Mouse (Mus musculus): ENCODE results near the gene Mapk1ip1.

Mapk1ip1 gene

DNA sequence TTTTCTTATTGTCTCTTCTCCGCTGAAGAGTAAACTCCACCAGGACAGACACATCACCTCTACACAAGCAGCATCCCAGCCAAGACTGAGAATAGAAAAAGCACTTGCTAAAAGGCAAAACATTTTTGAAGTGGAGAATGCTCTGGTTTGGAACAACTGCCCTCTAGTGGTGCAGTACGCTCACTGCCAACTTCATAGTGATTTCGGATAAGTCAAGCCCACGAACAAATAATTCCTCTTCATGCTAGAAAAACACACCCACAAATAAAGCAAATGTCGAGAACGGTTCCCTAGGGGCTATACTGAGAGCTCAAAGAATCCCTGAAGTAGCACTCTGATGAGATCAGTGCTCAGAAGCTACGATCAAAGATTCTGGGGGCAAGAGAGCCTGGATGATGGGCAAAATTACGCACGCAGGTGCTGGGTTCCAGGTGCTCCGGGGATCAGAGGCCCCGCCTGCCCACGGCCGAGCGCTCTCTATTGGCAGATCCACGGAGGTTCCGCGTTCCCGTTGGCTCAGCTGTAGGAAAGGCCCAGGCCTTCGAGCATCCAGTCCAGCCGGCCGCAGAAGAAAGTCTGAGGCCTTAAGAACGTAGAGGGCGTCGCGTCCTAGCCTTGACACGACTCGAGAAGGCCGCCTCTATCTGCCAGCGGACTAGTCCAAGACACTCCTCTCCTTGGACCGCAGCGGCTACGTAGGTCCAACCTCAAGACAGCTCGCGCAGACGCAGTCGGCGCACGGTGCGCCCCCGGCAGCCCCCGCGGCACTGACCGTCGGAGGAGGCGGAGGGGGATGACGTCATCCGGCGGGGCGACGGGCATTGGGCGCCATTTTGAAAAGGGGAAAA lies at the start of gene Mapk1ip1, which contains the start of gene Ppp2r2d:
TSS of gene Mapk1ip1 (minus strand) at position 730 of the 848 bp plus-strand sequence.
TSS of gene Ppp2r2d (plus strand) at position 536 of the 848 bp plus-strand sequence.
- DNase-seq (ENCODE audit: low read depth, low spot score), result peak; percentile 98

DNA sequence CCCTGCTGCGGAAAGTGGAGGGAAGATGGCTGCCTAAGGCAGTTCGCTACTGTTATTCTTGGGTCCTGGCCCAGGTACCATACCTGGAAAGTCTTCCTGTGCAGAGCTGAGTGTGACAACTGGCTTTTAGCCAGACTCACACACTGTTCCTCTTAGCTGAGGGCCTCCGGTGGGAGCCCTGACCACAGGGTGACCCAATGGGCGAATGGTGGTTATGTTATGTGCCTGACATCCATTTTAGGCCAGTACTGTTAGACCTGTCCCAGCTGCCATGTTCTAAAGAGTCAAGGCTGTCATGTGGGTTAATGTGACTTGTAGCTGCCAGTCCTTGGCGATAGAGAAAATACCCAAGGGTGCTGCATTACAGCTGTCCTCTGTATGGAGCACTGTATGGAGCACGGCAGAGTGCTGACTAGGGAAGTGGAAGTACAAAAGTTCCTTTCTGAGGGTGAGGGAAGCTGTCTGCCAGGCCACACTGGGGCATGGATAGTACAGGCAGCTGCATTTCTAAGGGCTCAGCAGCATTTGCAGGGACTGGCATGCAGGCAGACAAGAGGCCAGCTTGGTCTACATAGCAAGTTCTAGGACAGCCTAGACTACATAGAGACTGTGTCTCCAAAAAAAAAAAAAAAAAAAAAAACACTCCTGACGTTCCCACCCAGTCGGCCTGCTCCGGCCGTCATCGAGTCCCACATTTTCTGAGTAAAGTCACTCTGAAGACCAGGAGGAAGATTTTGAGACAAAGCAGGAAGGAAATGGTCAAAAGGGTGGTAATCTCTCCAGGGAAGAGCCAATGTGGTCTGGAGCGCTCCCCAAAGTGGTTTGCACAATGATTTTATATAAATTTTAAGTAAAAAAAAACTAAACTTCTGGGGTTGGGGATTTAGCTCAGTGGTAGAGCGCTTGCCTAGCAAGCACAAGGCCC lies 39.6 kb upstream of the Mapk1ip1 start:
- DNase-seq (ENCODE audit: low read depth, low spot score), result no peak

DNA sequence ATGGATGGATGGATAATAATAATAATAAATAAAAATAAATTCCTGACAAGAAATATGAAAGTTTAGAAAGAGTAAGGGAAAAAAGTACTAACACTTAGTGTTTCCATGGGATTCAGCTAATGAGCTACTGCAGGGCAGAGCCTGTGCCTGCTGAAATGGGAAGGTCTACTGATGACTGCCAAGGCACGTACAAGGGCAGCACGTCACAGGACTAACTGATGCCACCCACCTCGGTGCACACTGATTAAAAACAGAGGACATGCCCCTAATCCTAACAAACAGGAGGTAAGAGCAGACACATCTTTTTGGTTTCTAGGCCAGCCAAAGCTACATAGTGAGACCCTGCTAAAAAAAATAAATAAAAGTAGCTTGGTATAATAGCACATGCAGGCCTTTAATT lies 37.7 kb upstream of the Mapk1ip1 start:
- DNase-seq (ENCODE audit: low read depth, low spot score), result no peak

DNA sequence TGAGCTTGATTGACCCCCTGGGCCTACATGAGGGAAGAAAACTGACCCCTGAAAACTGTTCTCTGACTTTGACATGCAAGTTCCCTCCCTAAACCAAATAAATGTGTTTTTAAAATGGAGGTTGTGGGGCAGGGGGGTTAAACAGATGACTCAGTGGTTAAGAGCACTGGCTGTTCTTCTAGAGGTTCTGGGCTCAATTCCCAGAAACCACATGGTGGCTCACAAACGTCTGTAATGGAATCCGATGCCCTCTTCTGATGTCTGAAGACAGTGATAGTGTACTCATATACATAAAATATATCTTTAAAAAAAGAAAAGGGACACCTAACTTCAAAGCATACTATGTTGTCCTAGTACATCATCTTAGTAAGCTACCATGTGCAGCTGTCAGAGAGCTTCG lies 29.0 kb upstream of the Mapk1ip1 start:
- peak; percentile 79 for DNase-seq (ENCODE audit: low read depth, low spot score)

DNA sequence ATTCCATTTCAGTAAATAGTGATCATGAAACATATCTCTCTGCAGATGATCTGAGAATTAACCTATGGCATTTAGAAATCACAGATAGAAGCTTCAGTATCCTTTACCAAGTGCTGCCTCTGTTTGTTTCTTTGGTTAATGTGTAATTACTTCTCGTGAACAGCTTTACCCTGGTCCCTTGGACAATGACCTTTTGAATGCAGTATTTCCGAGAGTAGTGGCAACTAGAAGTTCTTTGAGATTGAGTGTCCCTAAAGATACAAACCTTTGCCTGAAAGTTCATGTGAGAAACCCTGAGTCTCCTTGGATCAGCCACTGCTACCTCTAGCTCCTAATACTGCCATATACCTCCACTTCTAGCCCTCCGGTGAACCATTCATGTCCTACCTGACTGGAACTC lies 26.9 kb upstream of the Mapk1ip1 start:
- DNase-seq (ENCODE audit: low read depth, low spot score), result no peak

DNA sequence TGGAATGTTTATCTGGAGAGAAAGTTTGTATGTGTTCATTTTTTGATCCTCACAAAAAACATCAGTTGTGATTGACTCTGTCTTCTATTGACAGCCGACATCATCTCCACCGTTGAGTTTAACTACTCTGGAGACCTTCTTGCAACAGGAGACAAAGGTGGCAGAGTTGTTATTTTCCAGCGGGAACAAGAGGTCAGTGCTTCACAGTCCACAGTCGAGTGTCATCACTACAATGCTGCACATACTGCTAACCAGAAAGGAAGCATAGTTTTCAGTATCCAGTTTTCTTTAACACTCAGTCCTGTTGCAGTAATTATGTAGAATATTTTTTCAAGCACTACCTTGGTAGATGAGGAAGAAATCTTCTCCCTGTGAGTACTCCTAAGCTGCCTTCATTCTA lies 22.2 kb upstream of the Mapk1ip1 start:
- DNase-seq (ENCODE audit: low read depth, low spot score), result no peak

DNA sequence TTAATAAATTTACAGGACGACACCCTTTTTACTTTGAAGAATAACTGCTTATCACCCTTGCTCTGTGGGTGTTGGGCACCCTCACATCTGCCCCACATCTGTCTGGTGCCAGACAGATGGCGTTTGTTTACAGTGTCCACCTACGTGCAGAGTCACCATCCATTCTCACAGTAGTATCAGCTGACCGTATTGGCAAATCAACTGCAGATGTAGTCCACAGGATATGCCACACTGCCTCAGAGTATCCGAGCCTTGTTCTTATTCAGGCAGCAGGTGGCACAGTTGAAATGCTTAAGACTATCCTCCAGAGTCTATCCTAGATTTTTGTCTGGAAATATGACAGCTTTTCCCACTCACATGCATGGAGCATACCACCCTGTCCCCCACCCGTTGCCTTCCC lies 21.2 kb upstream of the Mapk1ip1 start:
- peak; percentile 58 for DNase-seq (ENCODE audit: low read depth, low spot score)

DNA sequence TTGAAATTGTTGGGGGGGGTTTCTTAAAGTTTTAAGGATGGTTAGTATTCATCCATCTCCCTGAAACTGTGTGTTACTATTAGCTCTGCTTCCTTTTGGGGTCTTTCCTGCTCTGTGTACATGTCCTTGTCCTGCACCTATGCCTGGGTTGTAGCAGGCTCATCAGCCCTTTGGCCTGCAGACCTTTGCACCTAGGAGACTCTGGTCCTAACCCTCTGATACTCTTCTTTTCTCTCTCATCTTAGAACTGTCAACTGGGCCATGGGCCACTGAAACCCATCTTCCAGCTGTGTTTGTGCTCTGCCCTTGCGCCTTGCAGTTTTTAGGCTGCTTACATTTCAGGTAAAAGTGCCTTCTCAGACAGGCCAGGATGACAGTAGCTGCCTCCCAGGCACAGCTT lies 18.7 kb upstream of the Mapk1ip1 start:
- DNase-seq (ENCODE audit: low read depth, low spot score), result no peak

DNA sequence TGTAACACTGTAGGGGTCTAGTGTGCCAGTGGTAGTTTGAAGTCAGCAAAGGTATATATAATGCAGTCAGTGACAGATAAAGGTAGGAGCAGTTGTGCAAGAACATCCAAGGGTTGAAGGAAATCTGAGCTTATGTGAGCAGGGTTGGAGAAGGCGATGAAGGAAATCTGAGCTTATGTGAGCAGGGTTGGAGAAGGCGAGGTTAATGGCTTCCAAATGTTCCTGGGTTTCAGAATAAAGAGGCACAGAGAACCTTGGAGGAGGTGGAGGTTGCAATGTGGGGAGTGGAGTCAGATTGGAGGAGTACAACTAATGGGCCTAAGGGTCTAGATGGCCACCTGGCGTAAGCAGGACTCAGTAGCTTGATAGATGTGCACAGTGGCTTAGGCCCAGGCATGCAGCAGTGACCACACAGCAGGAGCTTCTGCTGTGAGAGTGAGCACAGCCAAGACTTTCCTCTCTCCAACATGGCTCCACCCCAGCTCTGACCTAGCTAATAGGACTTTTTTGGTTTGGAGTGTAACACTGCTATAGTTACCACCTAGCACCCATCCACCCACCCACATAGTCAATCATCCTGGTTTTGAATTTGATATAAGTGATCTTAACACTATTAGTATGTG lies 18.0 kb upstream of the Mapk1ip1 start:
- DNase-seq (ENCODE audit: low read depth, low spot score), result peak; percentile 68

DNA sequence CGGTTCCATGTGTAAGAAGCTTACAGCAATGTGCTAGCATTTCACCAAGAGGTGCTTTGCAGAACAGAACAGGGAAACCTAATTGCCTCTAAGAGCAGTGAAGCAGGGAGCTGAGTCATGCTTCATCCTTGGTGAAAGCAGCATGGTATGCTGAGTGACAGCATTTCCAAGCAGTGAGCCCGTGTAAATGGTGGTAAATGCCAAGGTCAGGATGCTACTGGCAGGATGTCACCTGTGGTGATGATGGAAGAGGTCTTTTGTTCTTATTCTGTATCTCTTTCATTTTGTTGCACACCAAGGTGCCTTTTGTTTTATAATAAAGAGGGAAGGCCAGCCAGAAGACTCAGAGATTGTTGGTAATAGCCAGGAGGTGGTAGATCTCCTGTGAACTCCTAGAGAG lies 10.6 kb upstream of the Mapk1ip1 start:
- DNase-seq (ENCODE audit: low read depth, low spot score), result peak; percentile 80

DNA sequence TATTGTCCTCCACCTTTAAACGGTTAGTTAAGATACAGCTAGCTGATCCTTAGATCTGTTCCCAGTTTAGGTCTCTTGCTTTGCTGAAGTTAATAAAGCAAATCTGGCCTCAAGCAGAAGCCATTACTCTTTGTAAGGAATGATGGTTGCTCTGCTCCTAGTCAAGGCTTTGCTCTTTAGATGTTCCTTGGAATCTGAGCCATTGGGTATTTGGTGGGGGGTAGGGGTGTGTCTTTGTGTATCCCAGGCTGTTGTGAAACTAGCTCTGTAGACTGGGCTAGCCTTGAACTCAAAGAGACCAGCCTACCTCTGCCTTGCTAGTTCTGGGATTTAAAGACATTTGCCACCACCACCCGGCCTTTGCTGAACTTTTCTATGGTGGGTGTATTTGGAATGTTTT lies 8.1 kb upstream of the Mapk1ip1 start:
- DNase-seq (ENCODE audit: low read depth, low spot score), result no peak

DNA sequence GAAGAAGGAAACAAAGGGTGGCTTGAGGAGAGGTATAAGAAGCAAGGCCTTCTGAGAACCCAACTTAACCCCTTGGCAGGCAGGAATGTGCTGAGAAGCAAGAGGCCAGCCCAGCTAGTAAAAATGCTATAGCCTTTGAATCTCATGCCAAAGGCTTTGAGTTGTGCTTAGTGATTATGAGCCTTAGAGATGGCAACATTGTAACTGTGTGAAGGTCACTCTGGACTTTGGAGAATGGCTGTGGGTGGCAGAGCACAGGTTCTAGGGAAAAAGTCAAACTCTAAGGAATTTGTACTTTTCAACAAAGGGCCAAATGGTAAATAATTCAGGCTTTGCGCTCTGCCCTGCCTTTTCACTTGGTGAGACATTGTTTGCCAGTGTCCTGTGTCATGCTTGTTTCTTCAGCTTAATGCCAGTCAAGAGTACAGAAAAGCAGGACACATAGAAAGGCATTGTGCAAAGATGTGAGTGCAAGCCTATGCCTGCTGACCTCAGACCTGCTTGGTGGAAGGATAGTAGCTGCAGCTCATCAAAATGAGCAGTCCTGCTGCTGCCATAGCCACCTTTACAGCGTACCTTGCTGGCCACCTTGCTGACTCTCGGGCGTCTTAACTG lies 7.5 kb upstream of the Mapk1ip1 start:
- no peak for DNase-seq (ENCODE audit: low read depth, low spot score)

DNA sequence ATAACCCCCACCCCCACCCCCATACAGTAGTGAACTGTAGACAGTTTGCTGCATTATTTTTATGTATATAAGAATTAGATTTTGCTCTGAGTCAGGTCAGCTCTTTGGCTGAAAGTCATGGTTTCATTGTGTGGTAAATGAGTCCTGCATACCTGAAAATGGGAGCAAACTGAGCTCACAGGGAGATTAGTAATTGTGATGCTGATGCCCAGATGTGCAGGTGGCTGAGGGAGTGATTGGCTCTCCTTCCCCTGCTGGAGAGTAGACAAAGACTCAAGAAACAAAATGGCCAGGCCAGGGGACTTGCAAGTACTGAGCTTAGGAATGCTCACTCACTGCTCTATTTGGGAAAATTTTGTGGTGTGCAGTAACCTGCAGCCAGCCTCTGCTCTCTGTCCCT lies 4.0 kb upstream of the Mapk1ip1 start:
- DNase-seq (ENCODE audit: low read depth, low spot score), result no peak

DNA sequence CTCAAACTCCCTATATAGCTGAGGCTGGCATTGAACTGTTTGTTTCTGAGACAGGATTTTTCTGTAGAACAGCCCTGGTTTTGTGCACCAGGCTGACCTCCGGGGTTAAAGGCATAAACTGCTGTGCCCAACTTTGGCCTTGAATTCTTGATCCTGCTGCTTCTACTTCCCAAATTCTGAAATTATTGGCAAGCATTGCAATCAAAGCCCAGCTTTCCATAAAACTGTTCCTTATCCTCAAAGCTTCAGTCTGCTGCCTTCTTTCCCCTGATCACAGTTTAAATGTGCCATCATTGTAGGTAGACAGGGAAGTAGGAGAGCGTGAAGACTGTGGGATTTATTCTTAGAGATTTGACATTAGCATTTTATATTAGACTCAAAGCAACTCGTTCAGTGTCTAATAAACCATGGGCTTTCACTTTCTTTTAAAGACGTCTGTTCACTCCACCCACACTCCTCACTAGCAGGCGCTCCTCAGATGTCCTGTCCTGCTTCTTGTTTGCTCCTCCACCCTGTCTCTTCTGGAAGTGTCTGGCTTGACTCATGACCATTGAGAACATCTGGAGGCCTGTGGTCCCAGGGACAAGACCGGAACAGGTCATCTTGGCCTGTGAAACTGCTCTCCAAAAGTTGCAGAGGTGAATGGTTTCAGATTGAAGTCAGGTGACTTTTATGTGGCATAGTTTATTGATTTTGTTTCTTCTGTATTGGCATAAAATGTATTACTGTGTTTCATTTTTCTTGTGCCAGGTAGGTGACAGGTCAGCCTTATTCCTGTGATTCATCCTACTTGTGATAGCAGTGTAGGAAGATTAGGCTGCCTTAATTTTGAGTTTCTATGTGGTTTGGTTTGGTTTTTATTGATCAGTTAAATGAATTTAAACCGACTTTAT lies 2.2 kb upstream of the Mapk1ip1 start:
- no peak for DNase-seq (ENCODE audit: low read depth, low spot score)

DNA sequence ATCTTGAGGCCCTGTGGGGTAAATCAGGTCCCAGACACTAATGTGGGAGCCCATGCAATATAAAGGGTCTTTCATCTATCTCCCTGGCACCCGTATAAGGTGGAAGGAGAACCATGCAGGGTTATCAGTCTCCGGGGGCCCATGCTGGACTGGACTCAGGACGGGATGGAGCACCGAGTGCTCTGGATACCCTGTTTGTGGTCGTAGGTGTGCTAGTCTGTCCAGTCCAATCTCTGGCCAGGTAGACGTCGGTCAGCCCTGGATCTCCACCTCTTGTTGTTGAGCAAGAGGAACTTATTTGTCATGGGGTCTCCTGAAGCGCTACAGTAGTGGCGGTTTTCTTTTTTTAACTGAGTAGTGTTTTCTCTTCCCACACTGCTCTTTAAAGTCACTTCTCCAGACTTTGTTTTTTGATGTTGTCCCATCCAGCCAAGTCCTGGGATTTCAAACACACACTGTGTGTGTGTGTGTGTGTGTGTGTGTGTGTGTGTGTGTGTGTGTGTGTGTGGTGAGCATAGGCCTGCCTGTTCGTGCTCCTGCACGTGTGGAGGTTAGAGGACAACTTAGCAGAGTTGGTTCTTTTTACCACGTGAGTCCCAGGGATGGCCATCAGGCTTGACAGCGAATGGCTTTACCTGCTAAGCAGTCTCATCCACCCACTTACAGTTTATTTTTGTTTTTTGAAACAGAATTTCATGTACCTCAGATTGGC lies 1.4 kb upstream of the Mapk1ip1 start:
- DNase-seq (ENCODE audit: low read depth, low spot score), result no peak

DNA sequence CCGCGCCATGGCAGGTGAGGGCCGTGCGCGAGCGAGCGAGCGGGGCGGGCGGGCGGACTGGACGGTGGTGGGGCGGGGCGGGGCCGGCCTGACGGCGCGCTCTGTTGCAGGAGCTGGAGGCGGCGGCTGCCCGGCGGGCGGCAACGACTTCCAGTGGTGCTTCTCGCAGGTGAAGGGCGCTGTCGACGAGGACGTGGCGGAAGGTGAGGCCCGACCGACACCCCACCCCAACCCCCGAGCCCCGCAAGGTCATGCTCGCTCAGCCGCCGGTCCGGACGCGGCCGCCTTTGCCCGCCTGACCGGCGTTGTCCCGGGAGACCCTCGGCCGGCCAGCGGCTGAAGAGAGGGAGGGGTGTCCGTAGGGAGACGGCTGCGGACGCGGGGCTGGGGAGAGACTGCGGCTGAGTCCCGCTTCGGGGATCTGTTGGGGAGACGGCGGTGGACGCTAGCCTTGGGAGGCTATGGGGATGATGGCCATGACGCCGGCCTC lies 474 bp upstream of the Mapk1ip1 start:
- DNase-seq (ENCODE audit: low read depth, low spot score), result no peak

DNA sequence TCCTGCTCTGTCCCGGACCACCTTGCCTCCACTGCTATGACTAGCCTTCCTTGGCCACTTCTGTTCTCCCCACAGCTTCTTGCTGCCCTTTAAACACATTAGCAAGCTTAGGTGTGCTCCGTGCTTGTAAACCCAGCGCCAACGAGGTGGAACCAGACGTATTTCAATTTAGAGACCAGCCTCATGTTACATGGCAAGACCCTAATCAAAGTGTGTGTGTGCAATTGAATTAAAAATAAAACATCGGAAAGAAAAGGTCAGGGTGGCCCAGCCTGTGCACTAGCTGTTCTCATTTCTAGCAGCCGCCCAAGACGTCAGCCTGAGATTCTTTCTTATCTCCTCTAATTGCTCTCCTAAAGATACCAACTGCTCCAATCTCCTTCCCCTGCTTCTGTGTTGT lies 962 bp downstream of the Mapk1ip1 start:
- no peak for DNase-seq (ENCODE audit: low read depth, low spot score)

DNA sequence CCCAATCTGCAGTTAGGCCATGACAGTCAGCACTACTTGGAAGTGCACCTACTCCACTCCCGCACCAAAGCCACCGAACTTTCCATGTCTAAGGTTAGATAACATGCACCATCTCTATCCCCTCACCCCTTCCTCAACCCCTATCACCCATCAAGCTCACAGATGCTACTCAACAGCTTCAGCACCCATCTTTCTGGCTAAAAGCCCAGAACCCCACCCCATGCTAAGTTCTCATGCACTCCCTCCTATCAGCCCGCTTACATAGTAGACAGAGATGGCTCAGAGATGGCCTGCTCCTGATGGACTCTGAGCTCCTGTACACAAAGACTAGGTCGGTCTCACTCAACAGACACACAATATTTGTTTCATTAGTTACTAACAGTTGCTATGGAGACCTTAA lies 2.7 kb downstream of the Mapk1ip1 start:
- no peak for DNase-seq (ENCODE audit: low read depth, low spot score)

DNA sequence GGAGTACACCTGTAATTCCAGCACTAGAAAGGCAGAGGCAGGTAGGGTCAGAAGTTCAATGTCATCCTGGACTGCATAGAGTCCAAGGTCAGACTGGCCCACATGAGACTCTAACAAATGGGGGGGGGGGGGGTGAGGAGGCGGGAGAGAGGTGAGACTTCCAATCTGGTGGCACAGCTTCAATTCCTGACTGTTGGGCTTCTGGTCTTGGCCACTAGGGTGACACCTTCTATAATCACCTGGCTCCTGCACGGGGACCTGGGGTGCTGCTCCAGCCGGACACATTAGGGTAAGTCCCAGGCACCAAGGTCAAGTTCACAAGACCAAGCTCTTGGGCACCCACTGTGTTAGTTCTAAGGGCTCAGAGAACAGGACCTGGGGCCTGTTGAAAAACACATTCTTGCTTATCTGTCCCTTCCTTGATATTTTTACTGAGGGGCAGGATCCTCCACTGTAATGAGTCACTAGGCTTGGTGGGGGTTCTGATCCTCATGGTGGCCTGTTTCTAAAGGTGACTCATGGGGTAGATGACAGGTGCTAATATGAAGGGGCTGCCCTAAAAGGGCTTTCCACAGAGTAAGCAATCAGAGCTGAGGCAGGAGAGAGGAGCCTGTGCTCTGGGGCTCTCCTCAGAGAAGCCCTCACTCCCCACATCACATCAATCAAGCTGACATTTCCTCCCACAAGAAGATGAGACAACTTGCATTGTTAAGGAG lies 4.5 kb downstream of the Mapk1ip1 start:
- DNase-seq (ENCODE audit: low read depth, low spot score), result peak; percentile 45

All from brain, adult 2 months (tissue).